Mouse (Mus musculus) hindlimb bud, embryonic 11.5 days (tissue): ENCODE data around the gene BC048671.

Source experiments
- DNase-seq: peaks from one replicate; pipeline ENCODE4 v3.0.0-alpha.2; 2012; ENCODE audit warnings: low read depth, low spot score; ENCODE audit errors: extremely low spot score

The BC048671 gene

GRCm38 (mm10) chr6:90350011-90350410, 49.0 kb downstream of the BC048671 start:
- no peak for DNase-seq
